Mouse (Mus musculus): ENCODE results near the gene Cxcl16. TPM values are rescaled to one million over a fixed set of nuclear protein-coding genes. Genes with fewer than 3 reads are reported as not detected.

Cxcl16 gene
- polyA plus RNA-seq, 1 experiment from 2014 or later: 4.9 TPM

- WGBS: 68% methylated on average over 4 of the region's 4 CpGs
- Histone ChIP-seq H3K9me3 (ENCODE audit: low read depth, low read length) (no peaks in the 10 kb centered on the region), H3K4me2 (no peak overlapping the region), H3K9ac (no peak overlapping the region), H3K36me3 (ENCODE audit: insufficient read depth) (peaks cover 56% of the 10 kb centered on the region), H3K4me3 (ENCODE audit: low read depth, low read length) (no peak overlapping the region), H3K27me3 (ENCODE audit: insufficient read depth, low read length) (no peaks in the 10 kb centered on the region), H3K4me1 (ENCODE audit: insufficient read depth) (no peaks in the 10 kb centered on the region), H3K27ac (ENCODE audit: low read depth) (no peak overlapping the region)
- DNase-seq (no peak), ATAC-seq (ENCODE audit: insufficient read depth) (no peak)
- no peak for TF ChIP-seq CTCF (IDR thresholded peaks at IDR 0.05; ENCODE audit: low read depth)
Observed at GRCm38 (mm10) chr11:70440637-70441036, 19.1 kb downstream of the Cxcl16 start.

DNA sequence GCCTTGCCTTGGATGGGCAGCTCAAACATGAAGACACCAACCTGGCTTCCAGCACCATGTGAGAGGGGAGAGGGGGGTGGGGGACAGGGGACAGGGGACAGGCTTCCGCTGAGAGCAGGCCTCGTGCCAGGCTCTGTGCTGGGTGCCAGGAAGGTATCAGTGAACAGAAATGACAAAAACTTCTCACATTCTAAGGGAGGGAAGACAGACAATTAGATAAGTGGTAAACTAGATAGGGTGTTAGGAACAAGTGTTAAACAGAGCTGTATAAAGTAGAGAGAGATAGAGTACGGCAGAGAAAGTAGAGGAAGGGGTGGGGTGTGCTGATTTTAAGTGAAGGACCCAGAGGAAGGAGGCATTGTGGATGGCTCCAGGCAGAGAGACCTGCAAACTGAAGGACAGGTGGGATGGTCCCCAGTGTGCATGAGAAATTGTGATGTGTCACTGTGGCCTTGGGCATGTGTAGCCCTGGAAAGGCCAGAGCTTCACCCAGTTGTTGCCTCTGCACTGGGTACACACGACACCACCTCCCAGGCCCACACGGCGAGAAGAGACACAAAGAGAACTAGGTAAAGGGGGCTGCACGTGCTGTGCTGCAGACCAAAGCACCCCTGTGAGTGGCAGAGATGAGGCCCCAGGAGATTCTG lies 20.9 kb downstream of the Cxcl16 start:
- 89% methylated on average over 7 of the region's 7 CpGs for WGBS
- Histone ChIP-seq H3K4me2 (no peak overlapping the region), H3K27me3 (ENCODE audit: insufficient read depth, low read length) (no peaks in the 10 kb centered on the region), H3K9ac (no peak overlapping the region), H3K27ac (ENCODE audit: low read depth) (no peak overlapping the region), H3K9me3 (ENCODE audit: low read depth, low read length) (no peaks in the 10 kb centered on the region), H3K4me3 (ENCODE audit: low read depth, low read length) (no peak overlapping the region), H3K4me1 (ENCODE audit: insufficient read depth) (no peaks in the 10 kb centered on the region; the same call in 1 of the 2 replicates), H3K36me3 (ENCODE audit: insufficient read depth) (peaks cover 56% of the 10 kb centered on the region)
- ATAC-seq (ENCODE audit: insufficient read depth): no peak
- no peak for TF ChIP-seq CTCF (IDR thresholded peaks at IDR 0.05; ENCODE audit: low read depth)
- no peak for DNase-seq

GRCm38 (mm10) chr11:70437426-70437825 lies 22.4 kb downstream of the Cxcl16 start:
- H3K4me1 ChIP-seq (ENCODE audit: insufficient read depth): peaks cover 8% of the 10 kb centered on the region
- ATAC-seq (ENCODE audit: insufficient read depth) (no peak), DNase-seq (no peak)
- no peak overlapping the region for H3K9ac ChIP-seq
- H3K36me3 ChIP-seq (ENCODE audit: insufficient read depth): peaks cover 56% of the 10 kb centered on the region
- no peaks in the 10 kb centered on the region for H3K27me3 ChIP-seq (ENCODE audit: insufficient read depth, low read length)
- no peak overlapping the region for H3K4me3 ChIP-seq (ENCODE audit: low read depth, low read length)
- no peak overlapping the region for H3K27ac ChIP-seq (ENCODE audit: low read depth)
- WGBS: 78% methylated on average over 6 of the region's 6 CpGs
- H3K4me2 ChIP-seq: no peak overlapping the region
- H3K9me3 ChIP-seq (ENCODE audit: low read depth, low read length): no peaks in the 10 kb centered on the region
- no peak for TF ChIP-seq CTCF (IDR thresholded peaks at IDR 0.05; ENCODE audit: low read depth)

- peaks cover 8% of the 10 kb centered on the region for H3K4me1 ChIP-seq (ENCODE audit: insufficient read depth)
- no peak overlapping the region; the same call in 1 of the 2 replicates for H3K4me2 ChIP-seq
- no peaks in the 10 kb centered on the region for H3K9me3 ChIP-seq (ENCODE audit: low read depth, low read length)
- H3K9ac ChIP-seq: no peak overlapping the region
- no peak overlapping the region for H3K4me3 ChIP-seq (ENCODE audit: low read depth, low read length)
- no peak overlapping the region for H3K27ac ChIP-seq (ENCODE audit: low read depth)
- TF ChIP-seq CTCF (IDR thresholded peaks at IDR 0.05; ENCODE audit: low read depth): no peak
- no peaks in the 10 kb centered on the region for H3K27me3 ChIP-seq (ENCODE audit: insufficient read depth, low read length)
- ATAC-seq (ENCODE audit: insufficient read depth): no peak
- WGBS: 65% methylated on average over 5 of the region's 5 CpGs
- DNase-seq: no peak
- H3K36me3 ChIP-seq (ENCODE audit: insufficient read depth): peaks cover 44% of the 10 kb centered on the region
Observed at GRCm38 (mm10) chr11:70435476-70435875, 24.3 kb downstream of the Cxcl16 start.

DNA sequence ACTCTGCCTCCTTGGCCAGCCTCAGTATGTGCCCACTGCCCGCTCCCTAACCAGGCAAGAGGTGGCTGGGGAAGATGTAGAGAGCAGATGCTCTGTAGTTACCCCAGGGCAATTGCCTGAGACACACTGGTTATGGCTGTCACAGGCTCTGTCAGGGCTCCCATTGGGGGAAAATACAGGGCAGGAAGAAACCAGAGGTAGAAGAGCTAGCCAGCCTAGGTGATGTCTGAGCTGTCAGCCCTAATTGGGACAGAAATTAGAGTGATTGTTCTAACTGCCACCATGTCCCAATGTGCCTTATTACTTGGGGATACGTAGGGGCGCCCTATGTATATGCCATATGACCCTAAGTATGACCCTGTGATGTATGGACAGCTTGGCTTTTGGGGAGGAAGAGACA lies 25.8 kb downstream of the Cxcl16 start:
- H3K36me3 ChIP-seq (ENCODE audit: insufficient read depth): peaks cover 30% of the 10 kb centered on the region
- TF ChIP-seq CTCF (IDR thresholded peaks at IDR 0.05; ENCODE audit: low read depth): no peak
- ATAC-seq (ENCODE audit: insufficient read depth) (no peak), DNase-seq (no peak)
- H3K27me3 ChIP-seq (ENCODE audit: insufficient read depth, low read length): no peaks in the 10 kb centered on the region
- peak overlapping the region; percentile 68; the same call in 1 of the 2 replicates for H3K4me3 ChIP-seq (ENCODE audit: low read depth, low read length)
- H3K4me2 ChIP-seq: peak overlapping the region; percentile 82
- H3K27ac ChIP-seq (ENCODE audit: low read depth): no peak overlapping the region
- H3K9ac ChIP-seq: 0 out of 2 replicates have a peak overlapping the region, but pooled peaks have one; percentile 71
- WGBS: 89% methylated on average over 3 of the region's 3 CpGs
- H3K9me3 ChIP-seq (ENCODE audit: low read depth, low read length): no peaks in the 10 kb centered on the region
- H3K4me1 ChIP-seq (ENCODE audit: insufficient read depth): peaks cover 8% of the 10 kb centered on the region

DNA sequence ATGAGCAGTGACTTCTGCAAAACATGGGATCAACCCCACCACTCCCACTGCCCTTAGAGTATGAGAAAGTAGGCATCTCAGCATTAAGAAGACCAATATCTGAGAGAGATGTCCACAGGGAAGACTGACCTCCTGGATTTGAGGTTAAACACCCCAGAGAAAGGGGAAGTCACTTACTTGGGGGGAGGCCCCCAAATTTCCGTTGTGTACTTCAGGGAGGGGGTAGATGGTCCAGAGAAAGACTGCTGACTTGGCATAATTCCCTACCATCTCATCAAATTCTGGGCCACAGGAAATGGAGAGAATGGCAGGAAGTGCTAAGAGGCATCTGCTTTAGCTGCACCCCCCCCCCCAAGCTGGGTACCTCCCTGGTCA lies 26.2 kb downstream of the Cxcl16 start:
- H3K4me3 ChIP-seq (ENCODE audit: low read depth, low read length): peak overlapping the region; percentile 68
- TF ChIP-seq CTCF (IDR thresholded peaks at IDR 0.05; ENCODE audit: low read depth): no peak
- no peaks in the 10 kb centered on the region for H3K9me3 ChIP-seq (ENCODE audit: low read depth, low read length)
- DNase-seq (peak; percentile 18), ATAC-seq (ENCODE audit: insufficient read depth) (no peak)
- H3K4me2 ChIP-seq: peak overlapping the region; percentile 82
- 57% methylated on average over 1 of the region's 1 CpGs for WGBS
- H3K27ac ChIP-seq (ENCODE audit: low read depth): no peak overlapping the region
- H3K9ac ChIP-seq: peak overlapping the region; percentile 71; the same call in 1 of the 2 replicates
- no peaks in the 10 kb centered on the region for H3K27me3 ChIP-seq (ENCODE audit: insufficient read depth, low read length)
- peaks cover 8% of the 10 kb centered on the region for H3K4me1 ChIP-seq (ENCODE audit: insufficient read depth)
- peaks cover 26% of the 10 kb centered on the region; the same call in 1 of the 2 replicates for H3K36me3 ChIP-seq (ENCODE audit: insufficient read depth)

DNA sequence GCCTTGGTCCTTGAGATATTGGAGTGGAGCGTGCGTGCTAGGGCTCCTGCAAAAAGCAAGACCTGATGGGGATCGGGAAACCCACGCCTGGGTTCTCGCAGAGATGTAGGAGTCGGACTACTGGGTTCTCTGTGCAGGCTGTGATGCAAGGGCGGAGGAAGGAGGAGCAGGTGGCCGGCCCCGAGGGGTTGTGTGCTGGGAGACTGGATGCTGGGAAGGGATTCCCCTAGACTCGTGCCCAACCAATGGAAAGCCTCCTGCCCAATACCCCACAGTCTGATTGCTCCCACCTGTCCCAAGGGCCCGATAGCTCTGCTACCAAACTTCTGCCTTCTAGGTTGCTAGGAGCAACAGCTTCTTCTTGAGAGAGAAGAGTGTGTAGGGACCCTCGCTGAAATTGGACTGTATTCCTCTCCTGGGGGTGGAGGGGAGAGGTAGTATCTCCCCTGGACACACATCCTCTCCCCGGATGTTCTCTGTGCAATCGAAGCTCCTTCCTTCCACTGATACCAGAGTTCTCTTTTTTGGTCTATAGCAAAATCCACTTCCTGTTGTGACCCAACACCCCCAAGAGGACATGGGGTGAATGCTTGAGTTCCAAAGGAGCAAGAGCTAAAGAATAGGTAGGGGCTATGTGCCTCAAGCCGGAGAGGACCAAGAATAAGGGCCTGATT lies 26.8 kb downstream of the Cxcl16 start:
- peaks cover 22% of the 10 kb centered on the region; the same call in 1 of the 2 replicates for H3K36me3 ChIP-seq (ENCODE audit: insufficient read depth)
- DNase-seq (peak; percentile 42), ATAC-seq (ENCODE audit: insufficient read depth) (no peak; the same call in 1 of the 2 replicates)
- no peak for TF ChIP-seq CTCF (IDR thresholded peaks at IDR 0.05; ENCODE audit: low read depth)
- H3K27me3 ChIP-seq (ENCODE audit: insufficient read depth, low read length): no peaks in the 10 kb centered on the region
- peaks cover 8% of the 10 kb centered on the region for H3K4me1 ChIP-seq (ENCODE audit: insufficient read depth)
- peak overlapping the region; percentile 68 for H3K4me3 ChIP-seq (ENCODE audit: low read depth, low read length)
- 7% methylated on average over 15 of the region's 15 CpGs for WGBS
- peak overlapping the region; percentile 71 for H3K9ac ChIP-seq
- H3K4me2 ChIP-seq: peak overlapping the region; percentile 82
- peak overlapping the region; percentile 51 for H3K27ac ChIP-seq (ENCODE audit: low read depth)
- H3K9me3 ChIP-seq (ENCODE audit: low read depth, low read length): no peaks in the 10 kb centered on the region
